Mouse (Mus musculus) ZHBTc4 (cell line): Measurements from ENCODE around the gene Npc1l1.

Experiments
- DNase-seq: peaks from one replicate; pipeline ENCODE4 v3.0.0-alpha.2; 2011; ENCODE audit warnings: low read depth, low spot score

The Npc1l1 gene

DNA sequence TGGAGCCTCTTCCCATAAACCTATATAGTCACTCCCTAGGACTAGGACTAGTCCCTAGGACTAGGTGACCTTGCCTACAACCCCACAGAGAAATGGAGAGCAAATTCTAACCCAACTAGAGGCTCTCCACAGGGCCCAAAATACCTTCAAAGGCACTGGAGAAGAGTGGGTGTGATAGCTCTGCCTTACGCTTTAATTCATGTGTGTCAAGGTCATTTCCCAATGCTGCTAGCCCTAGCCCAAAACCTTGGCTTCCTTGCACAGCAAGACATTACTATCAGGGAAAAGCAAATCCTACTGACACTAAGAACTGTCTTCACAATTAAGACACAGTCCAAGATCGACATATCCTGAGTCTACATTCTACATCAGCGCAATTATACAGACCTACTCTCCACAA lies 66.9 kb downstream of the Npc1l1 start:
- no peak for DNase-seq

- DNase-seq, result no peak
These were observed 68.4 kb downstream of the Npc1l1 start for GRCm38 (mm10) chr11:6161549-6161948.
